Mouse (Mus musculus) yolk sac, embryonic 10.5 days (tissue): ENCODE results near the gene Mrpl53.
A peak's percentile ranks its signal among the peaks of the same experiment; 100 is the strongest.

Experiments
- DNase-seq: peaks from one replicate; pipeline ENCODE4 v3.0.0-alpha.2; 2017; ENCODE audit warnings: low spot score

Gene Mrpl53

DNA sequence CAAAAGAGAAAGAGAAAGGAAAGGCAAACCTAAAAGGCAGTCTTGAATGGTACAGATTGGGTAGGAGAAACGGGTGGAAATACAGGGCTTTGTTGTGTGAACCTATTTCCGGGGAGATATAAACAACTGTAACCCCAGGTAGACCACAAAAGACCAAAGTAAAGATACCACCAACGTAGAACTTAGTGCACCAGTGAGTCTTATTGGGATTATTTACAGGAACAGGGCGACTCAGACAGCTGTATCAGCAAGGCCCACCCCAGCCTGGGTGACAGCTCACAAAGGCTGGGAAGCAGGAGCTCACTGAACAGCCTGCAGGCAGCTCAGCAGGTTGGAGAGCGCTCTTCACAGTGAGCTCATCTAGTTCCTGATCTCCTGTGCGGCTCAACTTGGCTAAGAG, 12.9 kb upstream of the Mrpl53 start:
- DNase-seq, result no peak

DNA sequence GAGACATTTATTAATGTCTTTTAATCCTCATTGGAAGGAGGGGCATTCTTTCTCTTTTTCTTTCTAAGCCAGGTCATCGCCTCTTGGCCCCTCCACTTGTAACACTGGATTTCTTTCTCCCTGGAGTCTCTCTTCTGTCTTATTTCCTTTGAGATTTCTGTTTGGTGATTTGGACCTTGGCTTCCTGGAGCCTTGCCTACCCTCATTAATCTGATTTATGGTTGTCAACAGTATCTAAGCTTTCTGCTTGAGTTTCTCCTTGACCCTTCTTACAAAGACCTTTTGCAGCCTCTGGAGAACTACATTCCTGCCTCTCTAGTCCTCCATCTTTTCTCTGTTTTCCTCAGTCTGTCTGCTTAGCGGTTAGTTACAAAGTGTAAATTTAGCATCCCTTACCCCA, 10.4 kb upstream of the Mrpl53 start:
- no peak for DNase-seq

DNA sequence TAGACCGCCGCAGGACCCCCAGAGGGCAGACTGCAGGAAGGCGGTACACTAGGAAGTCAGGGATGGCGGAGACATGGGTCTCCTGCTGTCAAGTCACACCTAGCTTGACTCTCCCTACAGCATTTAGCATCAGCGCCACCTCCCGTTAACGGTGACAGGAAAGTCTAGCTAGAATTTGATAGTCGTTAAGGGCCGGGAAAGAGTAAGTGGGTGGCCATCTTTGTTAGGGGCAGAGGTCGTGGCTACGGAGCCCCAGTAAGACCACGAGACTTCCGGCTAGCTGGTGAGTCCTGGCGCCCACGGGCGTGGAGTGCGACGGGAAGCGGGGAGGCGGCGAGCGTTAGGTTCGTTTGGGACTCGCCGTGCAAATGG, 7.5 kb upstream of the Mrpl53 start, which contains the start of the genes Ccdc142 and Gm42688:
TSS of gene Ccdc142 (plus strand) at position 286 of the 372 bp plus-strand sequence.
TSS of gene Gm42688 (plus strand) at position 302 of the 372 bp plus-strand sequence.
- peak; percentile 88 for DNase-seq

DNA sequence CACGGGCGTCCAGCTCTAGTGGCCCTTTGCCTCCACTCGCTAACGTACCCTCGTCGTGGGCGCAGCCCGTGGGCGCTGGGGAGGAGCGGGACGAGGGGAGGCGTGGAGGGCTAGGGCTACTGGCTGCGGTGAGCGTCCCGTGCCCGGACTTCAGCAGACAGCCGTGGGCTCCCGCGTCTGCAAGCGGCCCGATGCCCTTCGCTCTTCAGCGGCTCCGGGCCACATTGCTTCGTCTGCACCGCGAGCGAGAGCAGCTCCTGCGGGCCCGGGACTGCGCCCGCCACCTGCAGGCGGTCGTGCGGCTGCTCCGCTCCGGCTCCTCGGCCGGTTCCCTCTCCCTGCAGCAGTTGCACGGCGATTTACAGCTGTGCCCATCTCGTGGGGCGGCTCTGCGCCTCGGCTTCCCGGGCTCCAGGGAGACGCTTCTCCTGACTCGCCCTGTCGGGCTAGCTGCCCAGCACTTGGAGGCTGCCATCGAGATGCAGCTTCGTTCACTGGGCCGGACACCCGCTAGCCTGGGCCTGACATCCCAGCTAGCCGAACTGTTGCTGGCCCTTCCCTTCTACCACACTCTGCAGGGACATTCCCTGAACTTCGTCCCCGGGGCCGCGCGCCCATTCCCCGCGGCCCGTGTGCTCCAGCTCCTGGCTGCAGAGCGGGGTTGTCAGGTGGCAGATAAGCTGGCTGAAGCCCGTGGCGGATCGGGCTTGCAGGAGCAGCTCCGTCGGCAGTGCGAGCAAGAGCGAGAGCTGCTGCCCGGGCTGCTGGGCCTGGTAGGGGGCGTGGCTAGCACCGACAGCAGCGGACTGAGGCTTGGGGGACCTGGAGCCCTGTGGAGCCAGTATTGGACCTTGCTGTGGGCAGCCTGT, 6.9 kb upstream of the Mrpl53 start:
- peak; percentile 75 for DNase-seq

DNA sequence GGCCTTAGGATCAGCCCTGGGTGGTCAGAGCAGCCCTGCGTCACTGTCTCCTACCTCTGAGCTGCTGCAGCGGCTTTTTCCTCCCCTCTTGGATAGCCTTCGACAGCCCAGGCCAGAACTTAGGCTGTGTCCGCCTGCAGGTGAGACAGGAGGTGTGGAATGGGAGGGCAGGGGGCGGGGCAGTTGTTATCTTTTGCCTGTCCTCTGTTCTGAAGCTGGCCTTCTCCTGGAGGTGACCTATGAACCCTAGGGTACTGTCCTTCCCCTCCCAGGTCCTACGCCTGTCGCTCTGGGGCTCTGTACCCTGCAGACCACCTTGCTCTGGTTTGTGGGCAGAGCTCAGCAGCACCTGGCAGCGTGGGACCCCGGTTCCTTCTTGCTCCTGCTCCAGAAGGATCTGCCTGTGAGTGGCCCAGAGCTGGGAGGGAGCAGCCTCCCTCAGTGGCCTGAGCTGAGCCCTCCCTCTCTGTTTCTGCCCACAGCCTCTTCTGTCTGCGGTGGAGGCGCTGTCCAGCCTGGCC, 5.7 kb upstream of the Mrpl53 start:
- DNase-seq, result peak; percentile 87

DNA sequence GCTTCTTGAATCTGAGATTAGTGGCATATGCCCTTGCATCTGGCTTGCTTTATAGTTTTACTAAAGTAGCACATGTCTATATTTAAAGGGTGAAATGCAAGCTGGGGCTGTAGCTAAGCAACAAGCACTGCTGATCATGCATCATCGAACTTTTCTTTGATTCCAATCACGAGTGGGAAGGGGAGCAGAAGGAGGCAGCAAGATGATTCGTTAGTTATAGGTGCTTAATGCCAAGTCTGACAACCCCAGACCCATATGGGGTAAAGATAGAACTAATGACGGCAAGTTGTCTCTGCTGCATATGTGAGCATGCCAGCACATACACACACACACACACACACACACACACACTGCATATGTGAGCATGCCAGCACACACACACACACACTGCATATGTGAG, 4.7 kb upstream of the Mrpl53 start:
- no peak for DNase-seq

DNA sequence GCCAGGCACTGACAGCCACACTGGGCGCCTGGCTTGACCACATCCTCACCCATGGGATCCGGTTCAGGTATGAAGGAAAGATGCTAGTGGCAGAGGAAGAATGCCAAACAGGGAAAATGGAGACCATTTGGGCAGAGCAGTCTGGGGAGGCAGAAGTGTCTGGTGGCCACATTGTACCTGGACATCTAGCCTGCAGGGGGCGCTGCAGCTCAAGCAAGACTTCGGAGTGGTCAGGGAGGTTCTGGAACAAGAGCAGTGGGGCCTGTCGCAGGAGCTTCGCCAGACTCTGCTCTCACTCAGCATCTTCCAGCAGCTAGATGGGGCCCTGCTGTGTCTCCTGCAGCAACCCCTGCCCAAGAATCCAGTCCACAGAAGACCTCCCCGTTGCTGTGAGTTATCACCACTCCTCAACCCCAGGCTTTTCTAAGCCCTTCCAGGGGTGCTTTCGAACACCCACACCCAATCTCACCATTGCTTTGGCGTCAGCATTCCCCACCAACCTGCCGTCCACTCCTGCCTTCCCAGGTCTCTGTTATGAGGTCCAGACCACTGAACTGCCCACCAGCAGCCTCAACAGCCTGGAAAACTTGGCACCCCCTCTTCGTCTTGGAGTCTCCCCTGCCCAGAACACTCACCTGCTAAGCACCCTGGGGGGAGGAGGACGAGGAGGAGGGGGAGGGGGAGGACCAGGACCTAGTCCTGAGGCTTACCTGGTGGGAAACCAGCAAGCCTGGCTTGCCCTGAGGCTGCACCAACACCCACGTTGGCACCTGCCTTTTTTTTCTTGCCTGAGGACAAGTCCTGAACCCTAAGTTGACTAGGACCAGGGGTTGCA, 1.1 kb upstream of the Mrpl53 start:
- no peak for DNase-seq

DNA sequence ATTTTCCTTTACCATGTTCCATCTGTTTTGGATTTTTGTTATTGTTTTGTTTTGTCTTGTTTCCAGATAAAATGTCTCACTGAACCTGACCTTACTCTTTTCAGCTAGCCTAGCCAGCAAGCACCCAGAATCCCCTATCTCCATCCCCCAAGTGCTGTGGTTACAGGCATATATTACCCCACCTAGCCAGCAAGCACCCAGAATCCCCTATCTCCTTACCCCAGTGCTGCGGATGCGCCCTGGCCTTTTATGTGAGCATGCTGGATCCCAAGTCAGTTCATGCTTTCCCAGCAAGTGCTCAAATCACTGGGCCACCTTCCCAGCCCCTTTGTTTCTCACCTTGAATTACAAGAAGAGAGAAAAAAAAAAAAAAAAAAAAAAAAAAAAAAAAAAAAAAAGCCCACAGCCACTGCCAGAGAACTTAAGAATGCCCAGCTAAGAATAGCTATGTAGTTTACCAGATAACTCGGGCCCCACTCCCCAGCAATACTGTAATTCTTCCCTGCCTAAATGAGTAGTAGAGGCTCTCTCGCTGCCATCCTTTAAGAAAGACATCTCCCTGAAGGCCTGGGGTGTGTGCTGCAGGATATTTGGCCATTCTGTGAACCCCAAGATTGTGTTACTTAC, 2.8 kb downstream of the Mrpl53 start:
- DNase-seq, result no peak

DNA sequence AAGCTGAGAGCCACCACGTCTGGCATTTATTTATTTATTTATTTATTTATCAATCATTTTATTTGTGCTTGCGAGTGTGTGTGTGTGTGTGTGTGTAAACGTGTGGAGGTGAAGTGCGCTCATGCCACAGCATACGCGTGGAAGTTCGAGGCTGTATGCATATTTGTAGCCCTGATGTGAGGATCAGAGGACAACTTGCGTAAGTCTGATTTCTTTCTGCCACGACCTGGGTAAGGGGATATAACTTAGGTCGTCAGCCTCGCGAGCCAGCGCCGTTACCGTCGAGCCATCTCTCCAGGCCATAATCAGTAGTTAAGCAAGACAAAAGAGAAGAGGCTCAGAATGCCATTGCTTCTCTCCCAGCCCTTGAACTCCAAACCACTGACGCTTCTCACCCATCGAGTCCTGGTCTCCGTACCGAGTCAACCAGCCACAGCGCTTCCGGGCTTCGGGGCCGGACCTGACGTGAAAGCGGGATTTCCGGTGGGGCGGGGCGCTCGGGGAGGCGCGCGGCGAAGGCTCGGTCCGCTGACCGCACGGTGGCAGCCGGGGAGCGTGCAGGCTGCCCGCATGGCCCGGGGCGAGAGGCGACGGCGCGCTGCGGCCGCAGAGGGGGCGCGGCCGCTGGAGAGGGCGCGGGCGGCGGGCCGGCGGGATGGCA, 6.3 kb downstream of the Mrpl53 start, which contains the start of gene Mogs:
TSS of gene Mogs (plus strand) at position 486 of the 661 bp plus-strand sequence.
- DNase-seq, result peak; percentile 92

DNA sequence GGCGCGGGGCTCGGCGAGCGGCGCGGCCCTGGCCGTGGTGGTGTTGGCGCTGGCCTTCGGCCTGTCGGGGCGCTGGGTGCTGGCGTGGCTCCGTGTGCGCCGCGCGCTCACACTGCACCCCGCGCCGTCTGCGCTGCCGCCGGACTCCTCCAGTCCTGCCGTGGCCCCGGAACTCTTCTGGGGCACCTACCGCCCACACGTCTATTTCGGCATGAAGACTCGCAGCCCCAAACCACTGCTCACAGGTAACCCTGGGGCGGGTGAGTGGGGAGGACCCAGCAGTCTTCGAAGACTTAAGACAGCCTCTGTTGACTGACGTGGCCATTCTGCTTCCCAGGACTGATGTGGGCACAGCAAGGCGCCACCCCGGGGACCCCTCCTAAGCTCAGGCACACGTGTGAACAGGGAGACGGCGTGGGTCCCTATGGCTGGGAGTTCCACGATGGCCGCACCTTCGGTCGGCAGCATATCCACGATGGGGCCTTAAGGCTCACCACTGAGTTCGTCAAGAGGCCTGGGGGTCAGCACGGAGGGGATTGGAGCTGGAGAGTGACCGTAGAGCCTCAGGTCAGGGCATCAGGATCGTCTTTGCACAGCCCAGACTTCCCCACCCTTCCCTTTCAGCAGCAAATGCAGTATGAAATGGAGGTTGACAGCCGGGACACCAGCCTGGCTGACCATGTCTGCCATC, 7.0 kb downstream of the Mrpl53 start:
- no peak for DNase-seq

DNA sequence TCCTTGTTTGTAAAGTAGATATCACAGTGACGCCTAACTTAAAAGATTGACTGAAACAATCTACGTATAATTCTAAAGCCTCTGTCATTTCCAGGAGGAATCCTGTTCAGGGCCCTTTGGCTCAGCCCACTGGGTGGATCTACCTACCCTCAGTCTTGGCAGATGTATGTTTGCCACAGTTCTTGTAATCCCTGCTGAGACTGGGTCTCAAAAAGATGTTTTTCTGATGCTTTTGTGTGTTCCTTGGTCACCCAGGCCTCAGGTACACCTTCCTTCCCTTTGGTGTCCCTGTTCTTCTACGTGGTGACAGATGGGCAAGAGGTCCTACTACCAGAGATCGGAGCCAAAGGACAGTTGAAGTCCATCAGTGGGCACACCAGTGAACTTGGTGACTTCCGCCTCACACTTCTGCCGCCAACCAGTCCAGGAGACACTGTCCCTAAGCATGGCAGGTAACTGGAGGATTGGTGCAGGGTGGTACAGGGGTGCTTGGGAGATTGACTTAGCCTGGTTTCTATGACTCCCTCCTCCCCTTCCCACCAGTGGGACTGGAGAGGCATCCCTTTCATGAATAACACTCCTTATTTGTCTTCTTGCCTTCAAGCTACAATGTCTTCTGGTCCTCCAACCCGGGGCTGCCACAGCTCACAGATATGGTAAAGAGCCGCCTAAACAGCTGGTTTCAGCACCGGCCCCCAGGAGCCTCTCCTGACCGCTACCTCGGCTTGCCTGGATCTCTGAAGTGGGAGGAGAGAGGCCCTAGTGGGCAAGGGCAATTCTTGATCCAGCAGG, 7.7 kb downstream of the Mrpl53 start:
- DNase-seq, result no peak

DNA sequence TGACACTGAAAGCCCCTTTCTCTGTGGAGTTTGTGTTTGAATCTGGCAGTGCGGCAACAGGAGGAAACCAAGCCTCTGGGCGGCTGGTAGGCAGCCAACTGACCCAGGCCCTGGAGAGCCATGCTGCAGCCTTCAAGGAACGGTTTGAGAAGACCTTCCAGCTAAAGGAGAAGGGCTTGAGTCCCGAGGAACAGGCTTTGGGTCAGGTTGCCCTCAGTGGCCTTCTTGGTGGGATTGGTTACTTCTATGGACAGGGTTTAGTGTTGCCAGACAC, 8.3 kb downstream of the Mrpl53 start:
- no peak for DNase-seq

DNA sequence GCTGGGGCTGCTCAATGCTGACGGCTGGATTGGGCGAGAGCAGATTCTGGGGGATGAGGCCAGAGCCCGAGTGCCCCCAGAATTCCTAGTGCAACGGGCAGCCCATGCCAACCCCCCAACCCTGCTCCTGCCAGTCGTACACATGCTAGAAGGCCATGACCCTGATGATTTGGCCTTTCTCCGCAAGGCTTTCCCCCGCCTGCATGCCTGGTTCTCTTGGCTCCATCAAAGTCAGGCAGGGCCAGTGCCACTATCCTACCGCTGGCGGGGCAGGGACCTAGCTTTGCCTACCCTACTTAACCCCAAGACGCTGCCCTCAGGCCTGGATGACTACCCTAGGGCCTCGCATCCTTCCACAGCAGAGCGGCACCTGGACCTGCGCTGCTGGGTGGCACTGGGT, 8.8 kb downstream of the Mrpl53 start:
- no peak for DNase-seq

DNA sequence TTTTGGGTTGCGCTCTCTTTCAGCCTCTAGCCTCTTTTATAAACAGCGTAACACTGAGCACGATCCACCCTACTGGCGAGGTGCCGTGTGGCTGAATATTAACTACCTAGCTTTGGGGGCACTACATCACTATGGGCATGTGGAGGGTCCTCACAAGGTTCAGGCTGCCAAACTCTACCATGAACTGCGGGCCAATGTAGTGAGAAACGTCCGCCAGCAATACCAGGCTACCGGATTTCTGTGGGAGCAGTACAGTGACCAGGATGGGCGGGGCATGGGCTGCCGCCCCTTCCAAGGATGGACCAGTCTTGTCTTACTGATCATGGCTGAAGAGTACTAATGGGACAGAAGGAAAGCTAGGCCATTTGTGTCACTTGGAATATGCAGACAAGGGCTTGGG, 9.5 kb downstream of the Mrpl53 start:
- DNase-seq, result no peak

DNA sequence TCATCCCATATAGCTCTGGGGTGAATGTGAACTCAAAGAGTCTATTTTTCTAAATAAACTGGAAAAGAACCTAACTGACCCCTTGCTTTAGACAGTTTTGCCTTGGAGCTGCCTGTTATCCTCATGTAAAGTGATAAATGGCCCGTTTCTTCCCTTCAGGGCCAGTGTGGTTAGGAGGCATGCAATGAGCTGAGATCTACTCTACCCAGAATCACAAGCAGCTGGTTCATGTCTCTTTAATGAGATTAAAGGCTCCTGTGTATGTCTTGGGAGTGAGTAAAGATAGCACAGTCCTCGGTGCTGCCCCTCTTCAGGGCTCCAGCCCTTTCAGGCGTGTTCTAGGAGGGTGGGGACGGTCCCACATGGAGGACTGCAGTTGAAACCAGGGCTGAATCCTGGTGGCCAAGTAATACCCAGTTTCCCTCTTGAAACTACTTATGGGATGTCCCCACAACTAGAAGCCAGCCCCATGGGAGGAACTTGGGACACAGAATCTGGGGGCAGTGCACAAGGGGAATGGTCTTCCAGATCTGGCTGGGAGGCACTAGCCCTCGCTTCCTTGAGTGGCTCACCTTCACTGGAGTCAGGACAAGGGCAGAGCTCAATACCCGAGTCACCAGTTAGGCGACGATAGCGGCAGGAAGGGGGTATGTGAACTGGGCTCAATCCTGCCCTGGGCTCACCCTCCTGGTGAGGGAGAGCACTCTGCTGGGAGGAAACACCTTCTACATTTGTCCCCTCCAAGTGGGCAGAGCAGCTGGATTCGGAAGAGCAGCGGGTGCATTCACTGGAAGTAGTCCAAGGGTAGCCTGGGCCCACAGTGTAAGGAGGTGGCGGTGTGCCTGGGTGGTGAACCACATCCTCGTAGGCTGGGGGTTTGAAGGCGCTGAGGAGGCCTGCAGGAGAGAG, 10.2 kb downstream of the Mrpl53 start:
- DNase-seq, result no peak

DNA sequence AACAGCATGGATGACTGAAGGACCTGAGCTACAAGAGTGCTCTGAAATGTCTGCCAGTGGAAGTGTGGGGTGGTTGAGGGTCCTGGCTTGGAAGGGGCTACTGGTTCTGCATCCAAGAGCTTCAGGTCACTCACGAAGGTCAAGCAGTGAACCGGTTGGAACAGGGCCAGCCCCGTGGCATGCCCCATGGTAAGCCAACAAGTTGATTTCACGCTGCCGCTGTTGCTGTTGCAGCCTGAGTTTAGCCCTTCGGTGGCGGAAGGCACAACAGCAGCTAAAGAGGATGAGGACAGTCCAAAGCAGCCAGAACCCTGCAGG, 10.9 kb downstream of the Mrpl53 start:
- no peak for DNase-seq

DNA sequence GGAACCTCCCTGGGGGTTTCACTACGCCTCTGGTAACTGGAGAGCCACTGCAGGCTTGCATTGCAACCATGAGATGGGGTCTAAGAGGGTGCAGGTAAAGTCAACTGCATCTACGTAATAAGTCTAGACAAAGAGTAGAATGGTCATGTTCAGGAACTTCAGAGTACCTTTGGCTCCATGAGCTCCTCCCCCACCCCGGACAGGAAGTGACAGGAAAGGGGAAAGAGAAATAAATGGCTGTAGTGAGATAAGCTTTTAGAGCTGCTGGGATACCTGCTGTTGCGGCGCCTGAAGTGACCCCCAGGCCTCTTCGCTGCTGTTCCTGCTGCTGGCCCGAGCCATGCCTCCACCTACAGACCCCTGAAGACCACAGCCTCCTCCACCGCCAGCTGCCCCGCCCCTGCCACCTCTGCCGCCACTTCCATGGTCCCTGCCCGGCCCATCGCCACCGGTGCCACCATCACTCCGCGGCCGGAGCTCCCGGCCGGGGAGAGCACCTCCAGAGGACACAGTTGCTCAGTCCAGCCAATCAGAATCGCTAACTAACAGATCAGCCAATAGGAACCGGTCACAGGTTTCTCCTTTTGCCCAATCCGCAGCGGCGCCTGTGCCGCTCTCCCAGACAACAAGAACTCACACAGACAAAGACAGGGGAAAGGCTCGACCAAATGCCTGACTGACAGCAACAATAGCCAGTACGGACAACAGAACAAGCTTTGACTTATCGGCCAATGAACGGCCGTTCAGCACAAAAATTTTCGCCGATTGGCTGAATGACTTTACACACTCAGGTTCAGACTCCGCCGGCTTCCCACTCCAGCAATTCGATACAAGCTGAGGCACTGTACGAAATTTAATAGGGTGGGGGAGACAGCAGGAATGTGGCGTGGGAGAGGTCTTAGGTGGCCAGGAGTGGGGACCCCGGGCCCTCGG, 12.4 kb downstream of the Mrpl53 start, which contains the start of gene Wbp1:
TSS of gene Wbp1 (minus strand) at position 630 of the 933 bp plus-strand sequence.
- peak; percentile 99 for DNase-seq
